17 mouse cellular contexts compared by ENCODE assay signal in the genomic region with DNA sequence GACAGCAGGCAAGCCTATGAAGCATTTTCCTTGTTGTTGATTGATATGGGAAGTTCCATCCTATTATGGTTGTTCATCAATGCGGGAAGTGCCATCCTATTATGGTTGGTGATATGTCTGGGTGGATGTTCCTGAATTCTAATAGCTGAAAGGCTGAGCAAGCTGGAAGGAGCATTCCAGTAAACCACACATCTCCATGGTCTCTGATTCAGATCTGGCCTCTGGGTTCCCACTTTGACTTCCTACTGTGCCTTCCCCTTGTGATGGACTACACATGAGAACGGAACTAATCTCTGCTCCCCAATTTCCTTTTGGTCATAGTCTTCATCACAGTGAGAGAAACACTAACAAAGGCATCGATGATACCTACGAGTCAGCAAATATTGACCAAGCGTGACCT. TPM values are rescaled to one million over a fixed set of nuclear protein-coding genes. Genes with fewer than 3 reads are reported as not detected.
"Had no signal": no experiment of that assay in that cellular context is flagged by ENCODE, and none has a peak within 500 bp of the region (broad histone marks: within the 10 kb centered on the region; RNA-seq: fewer than 3 reads in every experiment).

No protein-coding gene starts in this region.

- H3K9ac ChIP-seq: neural tube, embryonic 13.5 days; neural tube, embryonic 15.5 days; stomach, embryonic 15.5 days had no signal

- H3K4me1 ChIP-seq: neural tube, embryonic 13.5 days; neural tube, embryonic 15.5 days; stomach, embryonic 15.5 days had no signal

- DNase-seq: right cerebral cortex, adult 18-20 months; right cerebral cortex, postnatal 14 days; right cerebral cortex, postnatal 25 days; right cerebral cortex, postnatal 4 days; spleen, adult 18-20 months; thymus, adult 18-20 months; thymus, adult 2 months; thymus, postnatal 14 days; thymus, postnatal 25 days; thymus, postnatal 36 days; thymus, postnatal 4 days had no signal

- H3K36me3 ChIP-seq: neural tube, embryonic 13.5 days; neural tube, embryonic 15.5 days; stomach, embryonic 15.5 days had no signal

- H3K9me3 ChIP-seq: neural tube, embryonic 13.5 days; neural tube, embryonic 15.5 days; stomach, embryonic 15.5 days had no signal

- H3K4me3 ChIP-seq: neural tube, embryonic 13.5 days; neural tube, embryonic 15.5 days; stomach, embryonic 15.5 days had no signal

- H3K27me3 ChIP-seq: neural tube, embryonic 13.5 days; neural tube, embryonic 15.5 days; stomach, embryonic 15.5 days had no signal

- H3K27ac ChIP-seq: neural tube, embryonic 13.5 days; neural tube, embryonic 15.5 days; stomach, embryonic 15.5 days; stomach, postnatal 0 days had no signal

- H3K4me2 ChIP-seq: neural tube, embryonic 13.5 days; neural tube, embryonic 15.5 days; stomach, embryonic 15.5 days had no signal

RNA-seq across cellular contexts. Expression of gene Ifit3b, which starts 13.1 kb away (rescaled TPM):
- polyA plus RNA-seq: stomach, embryonic 14.5 days had no signal

RNA-seq across cellular contexts. Expression of gene Ifit1bl1, which starts 19.1 kb away (rescaled TPM):
- polyA plus RNA-seq: stomach, embryonic 14.5 days; testis, adult 2 months had no signal

RNA-seq across cellular contexts. Expression of gene Ifit1bl2, which starts 19.7 kb away (rescaled TPM):
- polyA plus RNA-seq: stomach, embryonic 14.5 days; testis, adult 2 months had no signal
